Mouse (Mus musculus) urinary bladder, postnatal 10 days (tissue): ENCODE data around the gene Ttc39b.

Experiments
- DNase-seq: peaks from one replicate; pipeline ENCODE4 v3.0.0; 2022; ENCODE audit warnings: low spot score

Ttc39b gene

DNA sequence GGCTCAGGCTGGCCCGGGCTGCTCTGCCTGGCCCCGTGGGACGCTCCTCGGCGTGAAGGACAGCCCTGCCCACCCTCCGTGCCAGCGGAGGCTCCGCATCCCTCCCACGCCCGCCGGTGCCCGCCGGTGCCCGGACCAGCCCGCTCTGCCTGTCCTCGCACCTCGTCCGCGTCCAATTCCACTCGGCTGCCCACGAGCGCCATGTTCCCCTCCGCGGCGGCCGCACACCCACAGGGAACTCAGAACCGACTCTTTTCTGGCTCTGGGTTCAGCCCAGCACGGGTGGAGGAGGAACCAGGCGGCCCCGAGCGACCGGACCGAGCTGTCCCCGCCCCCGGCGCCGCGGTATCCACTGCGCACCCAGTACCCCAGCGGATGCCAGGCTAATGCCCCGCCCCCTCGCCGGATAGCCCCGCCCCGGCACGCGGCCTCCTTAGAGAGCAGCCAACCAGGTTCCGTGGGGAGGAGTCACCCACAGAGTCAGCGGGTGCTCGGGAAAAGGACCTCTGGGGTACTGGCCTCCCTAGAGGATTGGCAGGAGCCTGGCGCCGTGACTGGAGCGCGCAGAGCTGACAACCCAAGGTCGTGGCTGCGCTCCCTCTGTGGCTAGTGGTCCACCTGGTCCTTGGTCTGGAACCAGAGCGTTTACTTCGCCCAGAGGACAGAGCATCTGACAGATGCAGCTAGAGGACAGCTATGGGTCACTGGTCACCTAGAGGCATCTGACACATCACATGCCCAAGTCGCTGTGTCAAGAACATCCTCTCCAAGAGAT is at the start of gene Ttc39b:
Gene Ttc39b, minus strand, starts transcription at position 346 of the 775 bp plus-strand sequence.
- peak; percentile 84 for DNase-seq

DNA sequence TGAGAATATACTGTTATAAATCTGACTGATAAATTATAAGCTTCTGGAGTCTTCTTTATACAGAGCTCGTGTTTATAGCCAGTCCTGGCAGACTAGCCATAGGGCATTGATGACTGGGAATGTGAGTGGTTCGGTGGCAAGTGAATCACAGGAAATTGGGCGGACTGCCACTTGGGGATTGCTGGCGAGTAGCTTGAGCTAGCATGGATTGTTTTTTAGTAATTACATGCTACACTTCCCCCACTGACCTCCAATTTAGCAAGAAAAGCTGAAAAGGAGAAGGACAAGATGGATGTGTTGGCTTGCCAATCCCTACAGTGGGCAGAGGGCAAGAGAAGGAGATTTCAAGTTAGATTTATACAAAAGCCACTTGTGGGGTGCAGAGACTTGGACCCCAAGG is 49.3 kb upstream of the Ttc39b start:
- no peak for DNase-seq

DNA sequence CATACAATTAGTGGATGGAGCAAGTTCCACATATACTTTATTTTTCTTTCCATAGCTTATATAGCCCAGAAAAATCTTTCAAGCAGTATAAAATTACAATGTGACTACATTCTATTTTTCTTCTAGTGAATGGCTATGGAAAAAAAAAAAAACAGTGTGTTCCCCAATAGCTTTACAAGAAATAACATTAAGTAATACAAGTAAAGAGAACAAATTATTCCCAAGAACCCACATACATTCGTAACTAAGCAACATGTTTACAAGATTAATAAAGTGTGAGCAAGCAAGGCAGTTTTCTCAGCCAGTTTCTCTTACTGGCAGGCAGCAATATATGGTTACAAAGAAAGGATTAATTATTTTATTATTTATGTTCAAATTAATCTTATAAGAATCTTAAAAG is 33.7 kb upstream of the Ttc39b start:
- no peak for DNase-seq

DNA sequence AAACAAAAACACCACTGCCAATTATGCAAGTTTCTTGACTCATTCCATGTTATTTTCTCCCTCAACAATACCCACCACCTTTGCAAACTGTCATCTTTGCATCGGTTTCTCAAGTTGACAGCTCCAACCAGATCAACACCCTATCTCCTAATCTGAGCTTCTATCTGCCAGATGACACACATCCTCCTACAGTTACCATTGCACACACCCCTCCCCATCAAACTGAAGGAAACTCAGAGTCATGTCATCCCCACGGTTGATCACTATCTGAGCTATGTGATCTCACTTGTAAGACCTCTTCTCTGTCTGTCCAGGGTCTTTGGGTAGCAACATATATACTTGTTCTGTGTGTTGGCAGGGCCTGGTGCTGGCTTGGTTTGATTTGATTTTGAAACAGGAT is 30.7 kb upstream of the Ttc39b start:
- no peak for DNase-seq

DNA sequence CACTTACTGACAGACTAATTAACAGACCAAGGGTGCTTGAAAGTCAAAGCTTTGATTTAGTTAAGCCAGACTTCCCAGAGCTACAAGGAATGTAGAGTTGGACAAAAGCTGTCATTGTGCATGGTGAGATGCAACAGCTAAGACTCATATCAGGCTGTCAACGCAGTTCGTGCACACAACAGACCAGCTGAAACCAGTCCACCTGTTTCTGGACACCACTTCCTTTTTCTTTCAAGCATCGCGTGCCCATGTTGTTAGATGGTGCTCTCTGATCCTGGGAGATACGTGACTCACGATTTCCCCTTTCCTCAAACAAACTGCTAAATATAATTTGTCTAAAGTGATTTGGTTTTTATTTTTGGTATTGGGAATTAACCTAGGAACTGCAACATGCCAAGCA is 29.9 kb upstream of the Ttc39b start:
- DNase-seq, result no peak

DNA sequence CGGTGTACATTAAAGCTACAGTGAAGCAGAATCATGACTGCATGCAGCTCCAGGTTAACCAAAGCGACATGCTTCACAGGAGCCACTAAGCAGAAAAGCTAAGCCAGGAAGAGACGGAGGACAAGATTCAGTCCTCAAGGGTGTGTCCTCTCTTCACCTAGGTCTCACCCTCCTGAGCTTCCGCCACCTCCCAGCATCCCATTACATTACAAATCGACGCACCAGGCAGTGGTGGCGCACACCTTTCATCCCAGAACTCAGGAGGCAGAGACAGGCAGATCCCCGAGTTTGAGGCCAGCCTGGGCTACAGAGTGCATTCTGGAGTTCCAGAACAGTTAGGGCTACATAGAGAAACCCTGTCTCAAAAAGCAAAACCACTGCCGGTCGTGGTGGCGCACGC is 29.2 kb upstream of the Ttc39b start:
- DNase-seq, result no peak

DNA sequence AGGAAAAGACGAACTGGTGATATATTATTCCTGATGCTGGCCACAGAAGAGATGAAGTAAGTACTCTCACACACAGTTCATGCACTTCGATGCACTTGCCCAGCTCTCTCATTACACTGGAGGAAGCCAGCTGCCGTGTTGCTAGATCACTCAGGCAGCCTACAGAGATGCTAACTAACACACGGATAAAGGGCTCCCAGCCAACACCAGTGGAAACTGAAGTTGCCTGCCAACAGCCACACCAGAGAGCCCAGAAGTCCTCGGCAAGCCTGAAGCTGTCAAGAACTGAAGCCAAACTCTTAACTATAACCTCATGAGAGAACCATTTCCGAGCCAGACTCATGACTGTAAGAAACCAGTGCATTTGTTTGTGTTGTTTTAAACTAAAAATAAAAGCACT is 26.7 kb upstream of the Ttc39b start:
- DNase-seq, result peak; percentile 23

DNA sequence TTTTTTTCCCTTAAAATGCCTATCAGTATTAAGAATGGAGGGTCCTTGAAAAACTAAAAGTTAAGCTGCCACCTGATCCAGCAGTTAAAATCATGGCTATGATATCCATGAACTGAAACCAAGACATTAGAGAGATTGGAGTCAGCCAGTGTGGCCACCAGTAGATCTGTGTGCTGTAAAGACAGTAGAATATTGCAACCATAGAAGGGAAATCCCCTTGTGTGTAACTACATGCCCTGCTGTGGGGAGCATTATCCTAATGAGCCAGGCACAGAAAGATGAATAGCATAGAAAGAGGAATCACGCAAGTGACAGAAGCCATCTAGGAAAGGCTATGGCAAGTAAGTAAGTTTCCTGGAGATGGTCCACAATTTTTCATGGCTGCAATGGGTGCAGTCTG is 24.9 kb upstream of the Ttc39b start:
- no peak for DNase-seq

DNA sequence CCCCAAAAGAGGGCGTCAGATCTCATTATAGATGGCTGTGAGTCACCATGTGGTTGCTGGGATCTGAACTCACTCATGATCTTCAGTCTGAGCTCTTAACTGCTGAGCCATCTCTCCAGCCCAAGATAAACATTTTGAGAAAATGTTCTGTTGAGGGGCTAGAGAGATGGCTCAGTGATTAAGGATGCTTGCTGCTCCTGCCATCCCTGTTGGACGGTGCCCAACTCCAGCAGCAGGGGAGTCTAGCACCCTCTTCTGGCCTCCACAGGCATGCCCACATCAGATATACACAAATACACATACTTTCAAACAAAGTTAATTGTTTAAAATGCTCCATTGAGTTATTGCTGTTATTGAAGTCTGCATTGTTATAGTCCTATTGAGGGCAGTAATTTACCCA is 19.8 kb upstream of the Ttc39b start:
- DNase-seq, result no peak

DNA sequence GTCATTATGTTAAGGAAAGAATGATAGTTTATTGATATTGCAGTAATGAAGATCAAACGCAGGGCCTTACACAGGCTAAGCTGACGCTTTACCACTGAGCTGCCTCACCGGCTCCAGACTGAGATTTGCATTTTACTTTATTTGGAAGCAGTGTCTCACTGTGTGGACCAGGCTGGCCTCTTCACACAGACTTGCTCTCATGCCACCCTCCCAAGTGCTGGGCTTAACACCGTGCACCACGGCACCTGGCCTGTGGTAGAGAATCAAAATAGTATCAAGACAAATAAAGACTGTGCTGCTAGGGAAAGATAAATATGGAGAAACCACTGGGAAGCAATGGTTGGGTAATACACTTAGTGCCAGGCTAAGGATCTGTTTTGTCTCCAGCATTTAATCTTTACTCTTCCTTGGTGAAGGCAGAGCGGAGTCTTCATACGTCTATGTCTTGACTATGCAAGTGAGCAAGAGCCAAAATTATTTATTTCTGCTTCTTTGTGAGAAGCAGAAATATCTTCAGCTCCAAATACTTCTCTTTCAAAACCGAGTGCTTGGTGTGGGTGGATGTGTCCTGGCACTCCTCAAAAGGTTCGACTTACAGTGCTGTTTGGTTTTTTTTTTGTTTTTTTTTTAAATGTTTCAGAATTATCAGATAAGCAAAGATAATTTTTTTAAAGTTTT is 19.2 kb upstream of the Ttc39b start:
- DNase-seq, result no peak

DNA sequence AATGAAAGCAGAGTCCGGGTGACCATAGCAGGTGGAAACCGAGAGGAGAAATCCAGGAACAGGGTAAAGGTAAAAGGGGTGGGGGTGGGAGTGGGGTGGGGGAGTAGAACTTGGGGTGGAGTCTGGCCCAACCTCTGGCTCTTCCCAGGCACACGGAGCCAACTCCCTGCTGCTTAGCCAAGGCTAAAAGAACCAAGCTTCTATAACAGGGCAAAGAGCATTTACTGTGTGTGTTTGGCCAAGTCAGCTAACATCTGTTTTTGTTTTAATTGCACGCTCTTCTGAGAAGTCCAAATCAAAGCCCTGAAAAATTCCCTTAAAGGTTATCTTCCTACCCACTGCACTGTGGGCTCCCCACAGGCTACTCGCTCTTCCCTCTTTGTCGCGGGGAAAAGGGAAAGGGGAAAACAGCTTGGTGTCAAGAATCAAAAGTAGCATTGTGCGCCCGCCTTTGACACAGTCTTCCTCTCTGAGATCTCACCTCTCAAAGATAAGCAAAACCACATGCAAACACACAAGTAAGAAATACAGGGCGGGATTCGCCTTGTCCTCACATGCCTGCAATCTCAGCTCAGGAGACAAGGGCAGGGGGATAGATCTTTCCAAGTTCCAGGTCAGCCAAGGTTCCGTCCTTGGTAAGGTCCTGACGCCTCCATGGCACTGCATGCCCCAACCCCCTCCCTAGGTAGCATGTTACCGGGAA is 18.4 kb upstream of the Ttc39b start:
- DNase-seq, result no peak

DNA sequence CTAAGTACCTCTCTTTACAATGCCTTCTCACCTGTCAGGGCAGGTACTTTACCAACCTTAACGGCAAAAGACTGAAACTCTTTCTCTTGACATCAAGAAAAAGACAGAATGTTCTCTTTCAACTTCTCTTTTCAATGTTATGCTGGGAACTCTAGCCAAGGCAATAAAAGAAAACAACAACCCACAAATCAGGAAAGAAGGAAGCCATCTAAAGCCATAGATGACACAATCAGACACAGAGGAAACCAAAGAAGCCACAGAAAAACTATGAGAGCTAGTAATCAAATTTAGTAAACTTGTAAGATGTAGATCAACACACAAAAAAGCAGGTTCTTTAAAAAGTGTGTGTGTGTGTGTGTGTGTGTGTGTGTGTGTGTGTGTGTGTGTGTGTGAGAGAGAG is 15.3 kb upstream of the Ttc39b start:
- no peak for DNase-seq

DNA sequence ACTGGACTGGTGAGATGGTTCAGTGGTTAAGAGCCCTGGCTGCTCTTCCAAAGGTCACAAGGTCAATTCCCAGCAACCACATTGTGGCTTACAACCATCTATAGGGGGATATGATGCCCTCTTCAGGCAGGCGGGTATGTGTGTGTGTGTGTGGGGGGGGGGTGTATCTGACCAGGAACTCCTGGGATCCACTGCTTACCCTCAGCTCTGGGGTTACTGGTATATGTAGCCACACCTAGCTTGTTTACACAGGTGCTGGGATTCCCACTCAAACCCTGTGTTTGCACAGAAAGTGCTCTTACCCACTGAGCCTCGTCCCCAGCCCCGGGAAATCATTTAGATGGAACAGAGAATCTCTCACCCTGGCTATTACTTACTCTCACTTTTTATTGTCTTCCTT is 13.7 kb upstream of the Ttc39b start:
- no peak for DNase-seq

DNA sequence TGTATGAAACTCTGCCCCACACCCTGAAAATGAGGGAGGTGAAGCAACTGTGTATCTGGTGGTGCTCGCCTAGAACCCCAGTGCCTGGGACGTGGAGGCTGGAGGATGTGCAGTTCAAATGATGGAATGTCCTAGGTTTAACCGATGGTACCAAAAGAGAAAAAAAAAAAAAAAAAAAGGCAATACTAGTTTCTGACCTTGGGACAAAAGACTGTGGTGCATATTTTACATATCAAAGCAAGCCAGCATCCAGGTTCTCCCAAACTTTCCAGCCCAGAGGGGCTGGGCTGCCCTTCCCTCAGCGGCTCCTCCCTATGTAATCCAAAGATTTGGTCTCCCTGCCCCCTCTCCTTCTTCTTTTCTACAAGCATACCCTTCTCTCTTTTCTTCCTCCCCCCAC is 6.3 kb upstream of the Ttc39b start:
- no peak for DNase-seq

DNA sequence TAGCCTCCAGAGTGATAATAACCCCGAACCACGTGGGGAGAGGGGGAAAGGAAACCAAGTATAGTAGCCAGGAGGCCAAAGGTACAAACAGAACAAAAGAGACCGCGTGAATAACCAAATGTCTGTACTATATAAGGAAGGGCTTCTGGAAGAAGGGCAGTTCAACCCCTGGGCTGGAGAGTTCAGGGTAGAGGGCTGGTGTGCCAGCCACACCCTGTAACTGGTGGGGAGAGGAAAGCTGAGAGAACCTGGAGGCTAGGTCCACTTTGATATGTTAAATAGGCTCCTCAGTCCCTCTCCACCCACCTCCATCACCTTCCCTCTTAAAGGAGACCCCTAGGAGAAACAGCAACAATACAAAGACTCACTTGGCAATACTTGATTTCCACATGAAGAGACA is 5.6 kb upstream of the Ttc39b start:
- DNase-seq, result no peak

DNA sequence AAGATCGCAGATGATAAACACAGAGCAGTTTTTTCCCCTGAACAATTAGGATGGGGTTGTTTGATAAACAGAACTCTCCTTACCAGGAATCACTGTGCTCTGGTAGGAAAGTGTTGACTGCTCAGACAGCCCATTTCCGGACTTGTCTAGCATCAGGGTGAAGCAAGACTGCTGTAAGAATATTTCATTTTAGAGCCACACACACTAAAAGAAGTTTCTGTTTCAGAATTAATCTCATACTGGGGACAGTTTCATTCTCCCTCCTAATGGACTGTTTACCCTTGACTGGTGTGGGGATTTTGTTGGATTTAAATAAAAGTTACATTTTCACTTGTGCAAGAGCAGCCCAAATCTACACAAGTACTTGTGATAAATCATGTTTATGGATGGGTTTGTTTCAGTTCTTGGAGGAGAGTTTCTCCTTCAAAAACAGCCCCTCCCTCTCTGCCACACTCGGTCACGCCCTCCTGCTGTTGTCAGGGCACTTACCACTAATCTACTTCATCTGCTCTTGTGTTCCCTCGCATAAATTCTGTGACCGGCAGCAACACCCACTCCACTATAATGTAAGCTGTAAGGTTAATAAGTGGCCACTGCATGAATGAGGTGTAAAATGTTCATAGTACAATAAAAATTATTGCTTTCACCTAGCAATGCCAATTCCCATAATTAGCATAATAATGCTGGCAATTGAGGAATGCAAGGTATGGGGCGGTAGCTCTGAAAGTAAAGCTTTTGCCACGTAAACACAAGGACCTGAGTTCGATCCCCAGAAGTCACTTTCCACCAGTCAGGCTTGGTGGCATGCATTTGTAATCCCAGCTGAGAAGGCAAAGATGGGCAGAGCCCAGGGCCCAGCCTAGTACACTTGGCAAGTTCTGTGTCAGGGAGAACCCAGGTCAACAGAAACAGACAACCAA is 4.2 kb upstream of the Ttc39b start:
- DNase-seq, result no peak

DNA sequence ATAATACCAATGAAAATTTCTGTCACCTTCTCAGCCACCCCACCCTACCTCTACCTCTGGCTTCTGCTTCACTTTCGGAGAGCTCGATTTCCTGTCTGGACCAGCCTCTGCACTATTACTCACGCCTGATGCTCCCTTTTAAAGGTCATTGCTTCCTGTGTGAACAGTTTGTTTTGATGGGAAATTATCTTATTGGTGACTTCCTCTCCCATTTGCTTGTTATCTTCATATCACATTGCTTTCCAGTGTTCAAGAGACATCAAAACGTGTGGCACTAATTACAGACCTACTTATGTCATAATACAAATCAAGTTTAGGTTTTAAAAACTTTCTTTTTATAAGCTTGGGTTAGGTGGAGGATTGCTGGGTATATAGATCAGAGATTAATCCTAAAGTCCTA is 3.5 kb upstream of the Ttc39b start:
- DNase-seq, result no peak

DNA sequence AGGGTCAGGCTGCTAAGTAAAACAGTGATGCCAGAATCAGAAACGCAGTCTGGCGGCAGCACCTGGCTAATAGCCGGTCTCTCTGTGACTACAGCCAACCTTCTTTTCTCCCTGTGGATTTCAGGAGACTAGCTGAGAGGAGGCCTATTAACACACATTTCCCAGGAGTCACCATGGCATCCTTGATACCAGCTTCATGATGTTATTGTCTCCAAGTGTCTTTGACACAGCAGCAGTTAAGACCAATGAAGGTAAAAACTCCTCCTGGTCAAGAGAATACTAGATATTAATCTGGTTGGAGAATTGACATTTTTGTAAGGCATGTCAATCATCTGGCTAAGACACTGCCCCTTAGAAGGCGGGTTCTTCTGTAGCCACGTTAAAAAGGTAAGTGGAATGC is 1.3 kb upstream of the Ttc39b start:
- DNase-seq, result no peak

DNA sequence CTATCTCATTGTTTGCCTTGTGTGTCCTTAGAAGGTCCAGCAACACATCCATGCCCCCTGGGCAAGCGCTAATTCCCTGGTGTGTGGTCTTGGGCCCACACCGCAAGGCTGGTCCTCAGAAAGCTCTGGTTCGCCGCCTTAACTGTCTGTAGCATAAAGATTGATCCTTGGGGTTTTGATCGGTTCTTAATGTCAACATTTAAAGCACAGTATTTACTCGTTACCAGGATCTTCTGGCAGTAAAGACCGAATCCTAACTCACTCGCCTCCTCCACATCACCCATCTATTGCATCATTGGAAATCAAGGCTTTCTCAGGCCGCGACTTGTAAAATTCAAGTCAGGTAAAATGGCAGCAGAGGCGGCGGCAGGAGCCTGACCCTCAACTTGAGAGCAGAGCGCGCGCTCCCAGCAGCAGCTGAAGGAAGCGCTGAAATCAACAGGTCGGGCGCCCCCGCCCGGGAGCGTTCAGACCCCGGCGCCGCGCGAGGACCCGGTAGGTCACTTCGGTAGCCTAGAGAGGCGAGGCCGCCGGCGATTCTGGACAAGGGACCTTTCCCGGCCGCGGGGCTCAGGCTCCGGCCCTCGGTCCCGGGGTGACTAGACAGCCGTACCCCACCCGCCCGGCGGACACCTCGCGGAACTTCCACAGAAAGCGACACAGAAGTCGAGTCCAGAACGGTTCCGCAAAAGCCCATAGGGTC is 703 bp downstream of the Ttc39b start:
- DNase-seq, result peak; percentile 32

DNA sequence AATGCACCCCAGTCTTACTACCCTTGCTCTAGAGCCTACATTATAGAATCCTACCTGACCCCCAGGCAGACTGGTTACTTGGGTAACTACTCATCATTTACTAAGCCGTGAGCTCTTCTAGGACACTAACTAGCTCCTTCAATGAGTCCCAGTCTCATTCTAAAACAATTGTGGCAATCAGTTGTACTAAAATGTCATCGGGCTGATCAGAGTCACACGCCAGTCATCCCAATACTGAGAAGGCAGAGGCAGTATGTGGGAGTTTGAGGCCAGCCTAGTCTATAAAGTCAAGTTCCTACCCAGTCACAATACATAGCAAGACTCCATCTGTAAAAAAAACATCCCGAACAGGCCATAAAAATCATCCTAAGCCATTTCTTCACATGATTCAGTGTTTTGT is 4.3 kb downstream of the Ttc39b start:
- no peak for DNase-seq

DNA sequence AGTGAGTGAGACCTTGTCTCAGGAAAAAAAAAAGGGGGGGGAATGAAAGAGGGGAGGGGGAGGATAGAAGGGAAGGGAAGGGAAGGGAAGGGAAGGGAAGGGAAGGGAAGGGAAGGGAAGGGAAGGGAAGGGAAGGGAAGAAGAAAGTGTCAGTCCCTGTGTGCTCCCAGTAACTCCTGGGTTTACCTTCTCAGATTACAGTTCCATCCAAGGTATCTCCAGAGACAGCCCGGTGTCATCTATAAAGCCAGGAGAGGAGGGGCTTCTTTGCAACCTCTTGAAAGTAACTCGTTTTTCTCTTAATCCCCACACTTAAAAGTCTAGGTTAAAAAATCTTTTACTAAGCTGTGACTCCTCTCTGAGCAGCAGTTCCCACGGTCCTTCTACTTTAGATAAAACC is 5.3 kb downstream of the Ttc39b start:
- DNase-seq, result no peak
